Mouse (Mus musculus): ENCODE measurements around the gene Gm49318.

DNA sequence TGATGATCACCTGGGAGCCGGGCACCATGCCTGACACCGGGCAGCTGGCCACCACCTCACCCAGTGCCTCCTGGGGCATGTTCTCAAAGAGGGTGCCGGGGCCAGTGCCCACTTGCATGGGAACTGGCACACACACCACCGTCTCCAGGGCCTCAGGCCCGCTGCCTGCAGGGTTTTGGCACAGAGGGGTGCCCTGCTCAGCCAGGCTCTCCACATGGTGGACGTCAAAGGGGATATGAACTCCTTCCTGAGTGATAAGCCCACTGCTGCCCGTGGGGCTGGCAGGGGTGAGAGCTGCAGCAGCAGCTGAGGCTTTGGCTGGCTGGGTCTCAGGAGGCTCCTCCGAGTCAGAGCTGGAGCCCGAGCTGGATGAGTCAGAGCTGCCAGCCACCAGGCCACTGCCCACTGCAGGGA is 13.0 kb downstream of the Gm49318 start:
- TF ChIP-seq POLR2A (IDR thresholded peaks at IDR 0.05; ENCODE audit: insufficient read length, low read depth) = no peak
- no peak for TF ChIP-seq USF1 (IDR thresholded peaks at IDR 0.05; ENCODE audit: low read depth)
- no peak for TF ChIP-seq MAX (IDR thresholded peaks at IDR 0.05; ENCODE audit: low read depth)
- TF ChIP-seq TCF12 (IDR thresholded peaks at IDR 0.05; ENCODE audit: insufficient read depth, poor library complexity, severe bottlenecking) = no peak
- no peak for TF ChIP-seq SRF (IDR thresholded peaks at IDR 0.05; ENCODE audit: control insufficient read depth, insufficient read length, low read depth)
- TF ChIP-seq POLR2AphosphoS2 (IDR thresholded peaks at IDR 0.05; ENCODE audit: insufficient read length, low read depth) = no peak
- no peak for TF ChIP-seq CEBPB (IDR thresholded peaks at IDR 0.05; ENCODE audit: insufficient read depth, poor library complexity, severe bottlenecking)
- no peak for TF ChIP-seq E2F4 (IDR thresholded peaks at IDR 0.05; ENCODE audit: insufficient read depth)
- TF ChIP-seq MYOG (IDR thresholded peaks at IDR 0.05; ENCODE audit: control insufficient read depth in 1 of 3, insufficient read depth in 1 of 3, insufficient read length in 2 of 3, low read depth in 2 of 3) = peak in 1 of 3 experiments; percentile 56
- TF ChIP-seq MYOD1 (IDR thresholded peaks at IDR 0.05; ENCODE audit: control insufficient read depth in 1 of 3, insufficient read length in 2 of 3, low read depth in 2 of 3) = peak in 2 of 3 experiments; percentile 71 to 75
- TF ChIP-seq REST (IDR thresholded peaks at IDR 0.05; ENCODE audit: insufficient read depth, insufficient read length) = no peak

Data from myocyte (in vitro differentiated cells).